Mouse (Mus musculus) cerebellum, adult 2 months (tissue): Measurements from ENCODE around the gene Nppc.

Experiments used
- CTCF ChIP-seq: fragments of 200-500 bp; IDR thresholded peaks from 2 replicates; pipeline ENCODE4 v1.5.1; 2011; ENCODE audit warnings: low read depth, mild to moderate bottlenecking, control low read depth, low read length, moderate library complexity, borderline replicate concordance; ENCODE audit not compliant: insufficient read depth
- POLR2A ChIP-seq: fragments of 200-500 bp; IDR thresholded peaks from 2 replicates; pipeline ENCODE4 v1.6.1; 2011; ENCODE audit warnings: low read length, control low read depth, borderline replicate concordance; ENCODE audit not compliant: insufficient read depth

DNA sequence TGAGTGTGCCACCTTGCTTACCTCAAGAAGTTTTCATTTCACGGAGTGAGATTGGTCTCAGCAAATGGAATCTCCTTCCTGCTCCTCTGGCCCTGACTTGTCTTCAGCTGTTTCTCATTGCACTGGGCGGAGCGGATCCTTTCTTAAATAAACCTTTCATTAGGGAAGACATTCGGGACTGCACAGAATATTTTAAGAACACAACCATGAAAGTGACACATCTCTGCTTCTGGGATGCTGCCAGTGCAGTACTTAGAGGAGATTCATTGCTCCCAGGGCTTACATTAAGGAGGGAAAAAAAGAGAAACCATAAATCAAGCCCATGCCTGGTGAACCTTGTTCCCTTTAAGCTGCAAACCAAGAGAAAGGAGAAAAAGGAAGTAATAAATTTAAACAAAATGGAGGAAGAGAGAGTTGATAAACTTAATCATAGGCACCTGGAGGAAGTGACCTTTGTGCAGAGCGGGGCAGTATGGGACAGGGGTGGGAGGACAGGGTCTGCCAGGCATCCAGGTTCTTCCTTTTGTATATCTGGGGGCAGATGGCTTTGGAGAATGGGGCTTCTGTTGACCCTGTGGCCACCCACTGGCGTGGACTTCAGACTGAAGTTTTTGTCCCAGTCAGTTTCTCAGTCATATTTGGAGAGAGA is 37.5 kb downstream of the Nppc start:
- no peak for TF ChIP-seq CTCF
- TF ChIP-seq POLR2A: no peak
